Mouse (Mus musculus) heart, postnatal 0 days (tissue): ENCODE results near the gene Ier5. TPM values are rescaled to one million over a fixed set of nuclear protein-coding genes. Genes with fewer than 3 reads are reported as not detected.

Experiments used
- ATAC-seq: fragments of 200-750 bp; cut with Nextera tagmentation; 2 replicates; pipeline ENCODE4 v1.8.0; 2017; ENCODE audit warnings: low read depth, moderate number of reproducible peaks, moderate library complexity; ENCODE audit not compliant: insufficient read depth
- DNase-seq: peaks from one replicate; pipeline ENCODE4 v3.0.0-alpha.2; 2016; ENCODE audit warnings: low spot score
- H3K27ac ChIP-seq: fragments of 300-500 bp; sonication (generic); 2 replicates; pipeline ENCODE4 v1.5.1; 2014; ENCODE audit warnings: low read depth, mild to moderate bottlenecking
- H3K27me3 ChIP-seq: fragments of 300-500 bp; sonication (generic); 2 replicates; pipeline ENCODE4 v1.6.1; 2014; ENCODE audit warnings: low read length, mixed read lengths; ENCODE audit not compliant: control insufficient read depth, insufficient read depth
- H3K36me3 ChIP-seq: fragments of 300-500 bp; sonication (generic); replicated peaks from 2 replicates; pipeline ENCODE4 v1.6.1; 2014; ENCODE audit warnings: low read length, mixed read lengths; ENCODE audit not compliant: control insufficient read depth, insufficient read depth
- H3K4me1 ChIP-seq: fragments of 300-500 bp; sonication (generic); 2 replicates; pipeline ENCODE4 v1.6.1; 2014; ENCODE audit warnings: antibody characterized with exemption; ENCODE audit not compliant: control insufficient read depth, insufficient read depth
- H3K4me2 ChIP-seq: fragments of 300-500 bp; sonication (generic); 2 replicates; pipeline ENCODE4 v1.6.1; 2014; ENCODE audit warnings: low read depth, mild to moderate bottlenecking, low read length, moderate library complexity
- H3K4me3 ChIP-seq: fragments of 300-500 bp; sonication (generic); 2 replicates; pipeline ENCODE4 v1.5.1; 2014; ENCODE audit warnings: low read depth, low read length
- H3K9ac ChIP-seq: fragments of 300-500 bp; sonication (generic); replicated peaks from 2 replicates; pipeline ENCODE4 v1.6.1; 2014; ENCODE audit warnings: low read depth, low read length, mixed read lengths
- H3K9me3 ChIP-seq: fragments of 300-500 bp; sonication (generic); replicated peaks from 2 replicates; pipeline ENCODE4 v1.6.1; 2016; ENCODE audit warnings: low read length; ENCODE audit not compliant: control insufficient read depth
- CTCF ChIP-seq: IDR thresholded peaks from 2 replicates; pipeline ENCODE4 v1.5.1; 2016; ENCODE audit warnings: antibody characterized with exemption, control low read depth, low read depth
- EP300 ChIP-seq: IDR thresholded peaks from 2 replicates; pipeline ENCODE4 v1.6.1; 2016; ENCODE audit warnings: antibody characterized with exemption, low read depth
- WGBS: fragments of 180-500 bp; shearing (Covaris S2); extraction: QIAGEN DNeasy Blood & Tissue Kit; methylation state at CpG from one replicate; pipeline ENCODE4 v1.1.7; 2014; 5-methylcytosine and 5-hydroxymethylcytosine counted together
- polyA plus RNA-seq: library from polyadenylated mRNA; unstranded; fragments of >200 nt; fragmentation: Nextera tagmentation; extraction: Ambion mirVana; gene quantifications from 2 replicates; pipeline ENCODE4 v1.2.1, GENCODE M21; 2015
- total RNA-seq: library from RNA; depleted of rRNA; stranded (reverse); fragments of >200 nt; gene quantifications from 2 replicates; pipeline ENCODE4 v1.2.3, GENCODE M21; 2014; ENCODE audit warnings: low replicate concordance; rRNA removed

Gene Ier5
- total and polyA plus RNA-seq, 2 experiments from 2014 or later: 3.9 to 50.4 TPM

DNA sequence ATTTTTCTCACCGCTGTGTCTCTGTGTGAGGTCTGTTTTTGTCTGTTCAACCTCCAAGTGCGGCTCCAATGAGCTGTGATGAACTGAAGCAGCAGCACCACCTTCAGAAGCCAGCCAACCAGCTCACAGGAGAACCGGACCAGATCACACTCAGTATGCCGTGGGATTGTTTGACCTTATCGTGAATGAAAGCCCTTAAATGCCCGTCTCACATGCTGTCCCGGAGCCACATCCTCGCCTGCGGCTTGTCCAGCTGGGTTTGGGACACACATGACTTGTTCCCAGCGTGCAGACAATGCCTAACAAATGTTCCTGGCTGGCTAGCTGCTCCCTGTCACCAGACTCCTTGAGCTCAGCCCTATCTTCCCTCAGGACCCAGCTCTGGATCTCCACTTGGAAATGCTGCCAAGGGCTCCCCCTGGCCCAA lies 47.7 kb downstream of the Ier5 start:
- TF ChIP-seq EP300 (no peak), CTCF (no peak)
- Histone ChIP-seq H3K4me2 (peak overlapping the region; percentile 20), H3K27me3 (no peaks in the 10 kb centered on the region), H3K4me3 (no peak overlapping the region), H3K27ac (peak overlapping the region; percentile 83), H3K4me1 (peaks cover 49% of the 10 kb centered on the region), H3K9ac (peak overlapping the region; percentile 18; the same call in 1 of the 2 replicates), H3K9me3 (no peaks in the 10 kb centered on the region), H3K36me3 (no peaks in the 10 kb centered on the region)
- 31% methylated on average over 10 of the region's 10 CpGs for WGBS
- ATAC-seq (peak; percentile 68), DNase-seq (peak; percentile 82)

DNA sequence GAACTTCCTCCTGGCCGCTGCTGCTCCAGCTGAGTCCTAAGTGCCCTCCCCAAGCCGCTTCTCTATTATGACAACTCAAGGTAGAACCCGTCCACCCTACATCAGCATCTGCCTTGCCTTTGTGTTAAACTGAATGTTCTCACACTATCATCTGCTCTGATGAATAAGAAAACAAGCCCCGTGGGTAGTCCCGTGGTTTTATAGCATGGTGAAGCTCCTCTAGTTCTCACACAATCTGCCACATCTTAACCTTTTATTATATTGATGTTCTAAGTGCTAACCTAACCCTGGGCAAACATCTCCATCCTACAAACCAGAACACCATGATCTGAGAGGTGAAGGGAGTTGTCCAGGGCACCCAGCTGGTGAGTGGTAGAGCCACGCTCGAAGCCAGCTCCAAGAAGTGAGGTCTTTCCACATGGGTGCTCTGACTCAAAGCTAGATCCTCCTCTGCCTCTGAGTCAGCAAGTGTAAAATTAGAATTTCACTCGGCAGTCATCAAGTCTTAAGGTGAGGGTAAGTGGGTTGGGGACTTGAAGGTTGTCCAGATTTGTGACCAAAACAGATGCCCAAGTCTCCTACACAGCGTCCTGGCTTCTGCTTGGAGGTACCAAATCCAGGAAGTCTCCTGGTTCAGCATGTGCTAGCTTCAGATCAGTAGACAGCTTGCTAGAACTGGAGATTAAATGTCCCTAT lies 48.4 kb downstream of the Ier5 start:
- 0 out of 2 replicates have a peak overlapping the region, but pooled peaks have one; percentile 20 for H3K4me2 ChIP-seq
- H3K36me3 ChIP-seq: no peaks in the 10 kb centered on the region
- no peaks in the 10 kb centered on the region for H3K9me3 ChIP-seq
- ATAC-seq: no peak; the same call in 1 of the 2 replicates
- 70% methylated on average over 9 of the region's 9 CpGs for WGBS
- peak overlapping the region; percentile 83 for H3K27ac ChIP-seq
- no peak overlapping the region for H3K9ac ChIP-seq
- H3K4me1 ChIP-seq: peaks cover 49% of the 10 kb centered on the region
- H3K4me3 ChIP-seq: no peak overlapping the region
- no peak for TF ChIP-seq CTCF
- no peak for TF ChIP-seq EP300
- no peak for DNase-seq
- no peaks in the 10 kb centered on the region for H3K27me3 ChIP-seq

DNA sequence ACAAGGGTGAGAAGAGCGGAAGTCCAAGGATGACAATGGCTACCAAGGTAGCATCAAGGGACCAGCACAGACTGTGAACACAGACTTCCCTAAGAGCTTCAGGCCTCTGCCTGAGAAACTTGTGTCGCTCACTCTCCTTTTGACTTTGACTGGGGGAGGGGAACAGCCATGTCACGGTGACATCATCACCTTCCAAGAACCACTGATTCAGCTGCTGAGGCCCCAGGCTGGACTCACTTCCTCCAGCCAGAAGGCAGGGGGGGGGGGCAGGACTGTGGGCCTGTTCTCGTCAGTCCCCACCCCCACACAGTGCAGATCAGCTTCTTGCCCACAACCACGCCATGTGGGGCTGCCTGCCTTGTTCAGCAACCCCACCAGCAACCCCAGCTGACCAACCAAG lies 49.3 kb downstream of the Ier5 start:
- Histone ChIP-seq H3K36me3 (no peaks in the 10 kb centered on the region), H3K4me3 (no peak overlapping the region), H3K9me3 (no peaks in the 10 kb centered on the region), H3K27ac (peak overlapping the region; percentile 83; the same call in 1 of the 2 replicates), H3K4me2 (no peak overlapping the region), H3K4me1 (peaks cover 46% of the 10 kb centered on the region), H3K9ac (no peak overlapping the region), H3K27me3 (no peaks in the 10 kb centered on the region)
- DNase-seq (no peak), ATAC-seq (peak; percentile 39)
- 36% methylated on average over 5 of the region's 5 CpGs for WGBS
- TF ChIP-seq EP300: no peak
- no peak for TF ChIP-seq CTCF

DNA sequence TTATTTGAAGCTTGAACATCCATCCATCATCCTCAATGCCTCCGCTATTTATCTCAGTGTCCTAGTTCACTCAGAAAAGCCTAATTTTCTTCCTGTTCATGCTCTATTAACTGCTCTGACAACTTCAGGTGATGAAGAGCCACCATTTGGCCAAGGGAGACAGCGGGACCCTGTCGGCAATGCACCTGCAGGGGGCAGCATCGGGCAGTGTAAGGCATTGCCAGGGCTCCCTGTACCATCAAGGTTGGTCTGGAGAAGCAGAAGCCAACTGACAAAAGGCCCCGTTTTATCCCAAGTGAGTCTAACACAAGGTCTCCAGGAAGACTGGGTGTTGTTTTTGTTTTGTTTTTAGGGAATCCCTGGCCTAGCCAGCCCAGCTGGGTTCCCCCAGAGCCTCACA lies 50.5 kb downstream of the Ier5 start:
- Histone ChIP-seq H3K9ac (no peak overlapping the region), H3K36me3 (no peaks in the 10 kb centered on the region), H3K27ac (no peak overlapping the region), H3K27me3 (no peaks in the 10 kb centered on the region), H3K9me3 (no peaks in the 10 kb centered on the region), H3K4me3 (no peak overlapping the region), H3K4me1 (peaks cover 34% of the 10 kb centered on the region), H3K4me2 (no peak overlapping the region)
- DNase-seq (peak; percentile 90), ATAC-seq (peak; percentile 47; the same call in 1 of the 2 replicates)
- WGBS: 4% methylated on average over 5 of the region's 5 CpGs
- TF ChIP-seq EP300 (no peak), CTCF (peak; percentile 98)

Other genes with a start within 250 kb of the Ier5 start
- gene Cacna1e, start 215.1 kb downstream of the Ier5 start, total RNA-seq: 0.08 and 0.15 TPM in 2 replicates
- 0.04 and 0.05 TPM in 2 replicates for gene Cacna1e, start 215.1 kb downstream of the Ier5 start, polyA plus RNA-seq
- 8.2 and 16.1 TPM in 2 replicates for gene Mr1, start 47.2 kb upstream of the Ier5 start, total RNA-seq
- 6.5 and 7.2 TPM in 2 replicates for gene Mr1, start 47.2 kb upstream of the Ier5 start, polyA plus RNA-seq
- 56.6 and 59.4 TPM in 2 replicates for gene Stx6, start 59.1 kb upstream of the Ier5 start, total RNA-seq
- gene Stx6, start 59.1 kb upstream of the Ier5 start, polyA plus RNA-seq: 36.3 and 39.6 TPM in 2 replicates
- 45.1 and 82.1 TPM in 2 replicates for gene BC034090, start 144.8 kb upstream of the Ier5 start, total RNA-seq
- 9.5 and 9.7 TPM in 2 replicates for gene BC034090, start 144.8 kb upstream of the Ier5 start, polyA plus RNA-seq